Comparison of ENCODE assay signal across 36 mouse cellular contexts in genomic region chr16:60584695-60585094, GRCm38 (mm10). TPM values are rescaled to one million over a fixed set of nuclear protein-coding genes. Genes with fewer than 3 reads are reported as not detected.
"Had no signal": no experiment of that assay in that cellular context is flagged by ENCODE, and none has a peak within 500 bp of the region (broad histone marks: within the 10 kb centered on the region; RNA-seq: fewer than 3 reads in every experiment).

No protein-coding gene starts in this region.

- ATAC-seq: hindbrain, embryonic 16.5 days; hindbrain, postnatal 0 days; intestine, embryonic 15.5 days; intestine, embryonic 16.5 days; intestine, postnatal 0 days had no signal

- H3K27ac ChIP-seq: heart, embryonic 10.5 days; heart, embryonic 13.5 days; heart, embryonic 15.5 days; hindbrain, embryonic 10.5 days; hindbrain, embryonic 12.5 days; hindbrain, embryonic 13.5 days; hindbrain, embryonic 14.5 days; hindbrain, embryonic 15.5 days; hindbrain, postnatal 0 days; intestine, embryonic 15.5 days; kidney, embryonic 15.5 days; kidney, postnatal 0 days; left cerebral cortex, adult 2 months had no signal

- H3K27me3 ChIP-seq: heart, embryonic 12.5 days; heart, embryonic 13.5 days; heart, embryonic 15.5 days; hindbrain, embryonic 12.5 days; hindbrain, embryonic 13.5 days; hindbrain, embryonic 15.5 days; intestine, embryonic 15.5 days; kidney, embryonic 15.5 days had no signal

- DNase-seq: heart, postnatal 10 days; heart, postnatal 14 days; heart, postnatal 36 days; heart, postnatal 4 days; kidney, adult 11 months; kidney, adult 18-20 months; kidney, adult 2 months; kidney, adult 8-10 months; kidney, adult 9 months; kidney, postnatal 10 days; kidney, postnatal 14 days; kidney, postnatal 25 days; kidney, postnatal 36 days; kidney, postnatal 4 days; layer of hippocampus, adult 9-11 months; layer of hippocampus, postnatal 36 days had no signal

- H3K4me3 ChIP-seq: heart, embryonic 10.5 days; heart, embryonic 12.5 days; heart, embryonic 13.5 days; heart, embryonic 15.5 days; hindbrain, embryonic 10.5 days; hindbrain, embryonic 12.5 days; hindbrain, embryonic 13.5 days; hindbrain, embryonic 15.5 days; intestine, embryonic 15.5 days; kidney, embryonic 15.5 days; left cerebral cortex, adult 2 months had no signal

RNA-seq across cellular contexts. Expression of gene Epha6, which starts 20.6 kb away (rescaled TPM):
- total RNA-seq: heart, postnatal 10 days; heart, postnatal 14 days; heart, postnatal 36 days; heart, postnatal 4 days; hematopoietic stem cell, adult 5-6 weeks had no signal
- polyA plus RNA-seq: heart, embryonic 12.5 days; heart, embryonic 13.5 days; heart, embryonic 15.5 days; heart, postnatal 0 days; large intestine, adult 2 months had no signal
